Mouse (Mus musculus) forebrain, embryonic 13.5 days (tissue): ENCODE results near the gene Eva1c. TPM values are rescaled to one million over a fixed set of nuclear protein-coding genes. Genes with fewer than 3 reads are reported as not detected.
A peak's percentile ranks its signal among the peaks of the same experiment; 100 is the strongest.
"Not testable (repeated sequence)": the region's sequence is repeated elsewhere in the genome, so short reads cannot be mapped to it uniquely, and the experiment has no call there.

Experiments
- ATAC-seq: fragments of 200-750 bp; cut with Nextera tagmentation; 2 replicates; pipeline ENCODE4 v1.8.0; 2017
- H3K27ac ChIP-seq: fragments of 300-500 bp; sonication (generic); 2 replicates; pipeline ENCODE4 v1.5.1; 2015; ENCODE audit warnings: inconsistent platforms, mild to moderate bottlenecking, moderate library complexity
- H3K27me3 ChIP-seq: fragments of 300-500 bp; sonication (generic); 2 replicates; pipeline ENCODE4 v1.6.1; 2015; ENCODE audit warnings: mild to moderate bottlenecking, inconsistent platforms
- H3K36me3 ChIP-seq: fragments of 300-500 bp; sonication (generic); 2 replicates; pipeline ENCODE4 v1.6.1; 2015; ENCODE audit warnings: mild to moderate bottlenecking, inconsistent platforms; ENCODE audit not compliant: poor library complexity, severe bottlenecking
- H3K4me1 ChIP-seq: fragments of 300-500 bp; sonication (generic); 2 replicates; pipeline ENCODE4 v1.6.1; 2015; ENCODE audit warnings: inconsistent platforms
- H3K4me2 ChIP-seq: fragments of 300-500 bp; sonication (generic); 2 replicates; pipeline ENCODE4 v1.6.1; 2015; ENCODE audit warnings: inconsistent platforms, mild to moderate bottlenecking, moderate library complexity
- H3K4me3 ChIP-seq: fragments of 300-500 bp; sonication (generic); 2 replicates; pipeline ENCODE4 v1.5.1; 2015; ENCODE audit warnings: mild to moderate bottlenecking, inconsistent platforms
- H3K9ac ChIP-seq: fragments of 300-500 bp; sonication (generic); 2 replicates; pipeline ENCODE4 v1.6.1; 2015; ENCODE audit warnings: mild to moderate bottlenecking, inconsistent platforms
- H3K9me3 ChIP-seq: fragments of 300-500 bp; sonication (generic); replicated peaks from 2 replicates; pipeline ENCODE4 v1.6.1; 2016; ENCODE audit warnings: inconsistent platforms
- WGBS: fragments of 180-500 bp; shearing (Covaris S2); methylation state at CpG from one replicate; pipeline ENCODE4 v1.1.7; 2015; 5-methylcytosine and 5-hydroxymethylcytosine counted together
- polyA plus RNA-seq: library from polyadenylated mRNA; unstranded; fragments of >200 nt; fragmentation: Nextera tagmentation; extraction: Ambion mirVana; gene quantifications from 2 replicates; pipeline ENCODE4 v1.2.1, GENCODE M21; 2015

Gene Eva1c
- polyA plus RNA-seq, 1 experiment from 2014 or later, result 5.2 TPM

GRCm38 (mm10) chr16:90801928-90802327 is 24.6 kb upstream of the Eva1c start:
- Histone ChIP-seq H3K4me3 (no peak overlapping the region), H3K27ac (no peak overlapping the region), H3K9ac (no peak overlapping the region), H3K4me1 (no peaks in the 10 kb centered on the region), H3K9me3 (no peaks in the 10 kb centered on the region), H3K36me3 (peaks cover 74% of the 10 kb centered on the region), H3K4me2 (no peak overlapping the region), H3K27me3 (no peaks in the 10 kb centered on the region)
- no peak for ATAC-seq
- 76% methylated on average over 3 of the region's 3 CpGs for whole genome bisulfite sequencing

- Histone ChIP-seq H3K9ac (no peak overlapping the region), H3K36me3 (peaks cover 50% of the 10 kb centered on the region), H3K4me1 (peaks cover 3% of the 10 kb centered on the region; the same call in 1 of the 2 replicates), H3K4me2 (no peak overlapping the region), H3K9me3 (no peaks in the 10 kb centered on the region), H3K27me3 (no peaks in the 10 kb centered on the region), H3K27ac (no peak overlapping the region), H3K4me3 (no peak overlapping the region)
- 96% methylated on average over 5 of the region's 5 CpGs for WGBS
- ATAC-seq, result no peak
Measured at GRCm38 (mm10) chr16:90804466-90804865, 22.1 kb upstream of the Eva1c start.

GRCm38 (mm10) chr16:90809975-90810715 is 16.4 kb upstream of the Eva1c start, which contains the start of gene Urb1:
Gene Urb1, minus strand, starts transcription at chr16:90810413.
- Histone ChIP-seq H3K36me3 (peaks cover 2% of the 10 kb centered on the region; the same call in 1 of the 2 replicates), H3K27ac (peak within 1 kb of the TSS; percentile 74), H3K9me3 (no peaks in the 10 kb centered on the region), H3K4me1 (peaks cover 16% of the 10 kb centered on the region), H3K4me3 (peak within 1 kb of the TSS; percentile 75), H3K27me3 (no peaks in the 10 kb centered on the region), H3K9ac (peak within 1 kb of the TSS; percentile 65), H3K4me2 (peak within 1 kb of the TSS; percentile 81)
- WGBS, result under 1% methylated on average over 47 of the region's 47 CpGs
- peak; percentile 93 for ATAC-seq

GRCm38 (mm10) chr16:90810716-90811256 is 15.7 kb upstream of the Eva1c start:
- WGBS, result 43% methylated on average over 11 of the region's 11 CpGs
- Histone ChIP-seq H3K27ac (peak overlapping the region; percentile 52; the same call in 1 of the 2 replicates), H3K27me3 (no peaks in the 10 kb centered on the region), H3K4me1 (peaks cover 16% of the 10 kb centered on the region), H3K9me3 (no peaks in the 10 kb centered on the region), H3K36me3 (no peaks in the 10 kb centered on the region; the same call in 1 of the 2 replicates), H3K4me2 (peak overlapping the region; percentile 81), H3K9ac (peak overlapping the region; percentile 50), H3K4me3 (peak overlapping the region; percentile 75)
- ATAC-seq, result peak; percentile 34; the same call in 1 of the 2 replicates

GRCm38 (mm10) chr16:90812086-90812485 is 14.4 kb upstream of the Eva1c start:
- no peaks in the 10 kb centered on the region for H3K9me3 ChIP-seq
- no peak for ATAC-seq
- H3K9ac ChIP-seq, result no peak overlapping the region
- no peak overlapping the region for H3K4me2 ChIP-seq
- 86% methylated on average over 5 of the region's 5 CpGs for WGBS
- H3K4me1 ChIP-seq, result peaks cover 16% of the 10 kb centered on the region
- no peaks in the 10 kb centered on the region for H3K27me3 ChIP-seq
- no peaks in the 10 kb centered on the region; the same call in 1 of the 2 replicates for H3K36me3 ChIP-seq
- no peak overlapping the region for H3K27ac ChIP-seq
- no peak overlapping the region for H3K4me3 ChIP-seq

GRCm38 (mm10) chr16:90820326-90820725 is 6.2 kb upstream of the Eva1c start:
- no peak overlapping the region for H3K27ac ChIP-seq
- H3K4me2 ChIP-seq, result no peak overlapping the region
- no peaks in the 10 kb centered on the region for H3K27me3 ChIP-seq
- H3K9ac ChIP-seq, result no peak overlapping the region
- no peak overlapping the region for H3K4me3 ChIP-seq
- 84% methylated on average over 6 of the region's 6 CpGs for WGBS
- H3K36me3 ChIP-seq, result no peaks in the 10 kb centered on the region
- no peak for ATAC-seq
- no peaks in the 10 kb centered on the region for H3K9me3 ChIP-seq
- no peaks in the 10 kb centered on the region for H3K4me1 ChIP-seq

- Histone ChIP-seq H3K27me3 (no peaks in the 10 kb centered on the region), H3K4me3 (no peak overlapping the region), H3K9me3 (no peaks in the 10 kb centered on the region), H3K27ac (no peak overlapping the region), H3K36me3 (no peaks in the 10 kb centered on the region), H3K9ac (no peak overlapping the region), H3K4me2 (no peak overlapping the region), H3K4me1 (no peaks in the 10 kb centered on the region)
- ATAC-seq, result no peak
- WGBS, result 89% methylated on average over 14 of the region's 14 CpGs
Measured at GRCm38 (mm10) chr16:90821046-90821697, 5.3 kb upstream of the Eva1c start.

- WGBS, result 96% methylated on average over 10 of the region's 10 CpGs
- Histone ChIP-seq H3K4me1 (no peaks in the 10 kb centered on the region), H3K4me2 (no peak overlapping the region), H3K4me3 (no peak overlapping the region), H3K27ac (no peak overlapping the region), H3K9ac (no peak overlapping the region), H3K27me3 (no peaks in the 10 kb centered on the region), H3K9me3 (no peaks in the 10 kb centered on the region), H3K36me3 (no peaks in the 10 kb centered on the region)
- ATAC-seq, result no peak
Measured at GRCm38 (mm10) chr16:90822284-90822935, 4.1 kb upstream of the Eva1c start.

- H3K4me1 ChIP-seq, result no peaks in the 10 kb centered on the region
Measured at GRCm38 (mm10) chr16:90822981-90823380, 3.5 kb upstream of the Eva1c start.

GRCm38 (mm10) chr16:90823986-90824385 is 2.5 kb upstream of the Eva1c start:
- not testable (repeated sequence) for H3K9me3 ChIP-seq, H3K4me2 ChIP-seq, H3K27me3 ChIP-seq, H3K36me3 ChIP-seq, ATAC-seq, H3K4me3 ChIP-seq, H3K9ac ChIP-seq, H3K27ac ChIP-seq, H3K4me1 ChIP-seq
- 86% methylated on average over 4 of the region's 4 CpGs for WGBS

More at GRCm38 (mm10) chr16:90822981-90823380, 3.5 kb upstream of the Eva1c start:
- no peaks in the 10 kb centered on the region for H3K27me3 ChIP-seq
- ATAC-seq, result no peak
- no peak overlapping the region for H3K4me3 ChIP-seq
- H3K9me3 ChIP-seq, result no peaks in the 10 kb centered on the region
- no peak overlapping the region for H3K4me2 ChIP-seq
- H3K27ac ChIP-seq, result no peak overlapping the region
- H3K36me3 ChIP-seq, result no peaks in the 10 kb centered on the region
- H3K9ac ChIP-seq, result no peak overlapping the region
- 73% methylated on average over 7 of the region's 7 CpGs for WGBS

GRCm38 (mm10) chr16:90826041-90826440 is 478 bp upstream of the Eva1c start:
- H3K9ac ChIP-seq, result no peak overlapping the region
- no peak for ATAC-seq
- H3K4me2 ChIP-seq, result no peak overlapping the region
- H3K36me3 ChIP-seq, result no peaks in the 10 kb centered on the region
- H3K4me1 ChIP-seq, result peaks cover 15% of the 10 kb centered on the region
- WGBS, result 88% methylated on average over 5 of the region's 5 CpGs
- H3K4me3 ChIP-seq, result no peak overlapping the region
- H3K27ac ChIP-seq, result no peak overlapping the region
- no peaks in the 10 kb centered on the region for H3K9me3 ChIP-seq
- peaks cover 16% of the 10 kb centered on the region for H3K27me3 ChIP-seq

GRCm38 (mm10) chr16:90827498-90827897 is 979 bp downstream of the Eva1c start:
- no peak for ATAC-seq

More at GRCm38 (mm10) chr16:90827498-90827897, 979 bp downstream of the Eva1c start:
- WGBS, result 87% methylated on average over 9 of the region's 9 CpGs
- Histone ChIP-seq H3K9ac (no peak overlapping the region), H3K27me3 (peaks cover 30% of the 10 kb centered on the region), H3K36me3 (no peaks in the 10 kb centered on the region), H3K4me1 (peaks cover 30% of the 10 kb centered on the region), H3K4me2 (no peak overlapping the region), H3K27ac (no peak overlapping the region), H3K9me3 (no peaks in the 10 kb centered on the region), H3K4me3 (no peak overlapping the region)
